Mouse (Mus musculus) intestine, postnatal 0 days (tissue): ENCODE data around the gene Fkrp. TPM values are rescaled to one million over a fixed set of nuclear protein-coding genes. Genes with fewer than 3 reads are reported as not detected.

Source experiments
- ATAC-seq: fragments of 200-750 bp; cut with Nextera tagmentation; 2 replicates; pipeline ENCODE4 v1.8.0; 2017; ENCODE audit warnings: mild to moderate bottlenecking, moderate TSS enrichment, moderate library complexity
- H3K27ac ChIP-seq: fragments of 300-500 bp; sonication (generic); 2 replicates; pipeline ENCODE4 v1.5.1; 2014; ENCODE audit warnings: mild to moderate bottlenecking, low read depth, low read length, moderate library complexity
- H3K27me3 ChIP-seq: fragments of 300-500 bp; sonication (generic); replicated peaks from 2 replicates; pipeline ENCODE4 v1.6.1; 2014; ENCODE audit warnings: low read length, mixed read lengths; ENCODE audit not compliant: control insufficient read depth, insufficient read depth
- H3K36me3 ChIP-seq: fragments of 300-500 bp; sonication (generic); 2 replicates; pipeline ENCODE4 v1.6.1; 2014; ENCODE audit warnings: mild to moderate bottlenecking, moderate library complexity; ENCODE audit not compliant: control insufficient read depth, insufficient read depth
- H3K4me1 ChIP-seq: fragments of 300-500 bp; sonication (generic); replicated peaks from 2 replicates; pipeline ENCODE4 v1.6.1; 2014; ENCODE audit warnings: antibody characterized with exemption, low read length, mixed read lengths; ENCODE audit not compliant: control insufficient read depth, insufficient read depth
- H3K4me2 ChIP-seq: fragments of 300-500 bp; sonication (generic); replicated peaks from 2 replicates; pipeline ENCODE4 v1.6.1; 2014; ENCODE audit warnings: low read depth, mild to moderate bottlenecking, moderate library complexity
- H3K4me3 ChIP-seq: fragments of 300-500 bp; sonication (generic); 2 replicates; pipeline ENCODE4 v1.5.1; 2014; ENCODE audit warnings: low read depth, low read length
- H3K9ac ChIP-seq: fragments of 300-500 bp; sonication (generic); 2 replicates; pipeline ENCODE4 v1.6.1; 2014; ENCODE audit warnings: mild to moderate bottlenecking, low read depth, low read length
- H3K9me3 ChIP-seq: fragments of 300-500 bp; sonication (generic); 2 replicates; pipeline ENCODE4 v1.6.1; 2016; ENCODE audit warnings: mixed run types; ENCODE audit not compliant: control insufficient read depth
- CTCF ChIP-seq: sonication (generic); IDR thresholded peaks from 2 replicates; pipeline ENCODE4 v1.5.1; 2016; ENCODE audit warnings: low read depth, mild to moderate bottlenecking, control low read depth, antibody characterized with exemption, moderate library complexity
- WGBS: fragments of 180-500 bp; shearing (Covaris S2); extraction: QIAGEN DNeasy Blood & Tissue Kit; methylation state at CpG from one replicate; pipeline ENCODE4 v1.1.7; 2014; 5-methylcytosine and 5-hydroxymethylcytosine counted together
- polyA plus RNA-seq: library from polyadenylated mRNA; unstranded; fragments of >200 nt; fragmentation: Nextera tagmentation; extraction: Ambion mirVana; gene quantifications from 2 replicates; pipeline ENCODE4 v1.2.1, GENCODE M21; 2015

Gene Fkrp
- polyA plus RNA-seq, 1 experiment from 2014 or later: 12.3 TPM

- Histone ChIP-seq H3K27ac (no peak overlapping the region), H3K27me3 (no peaks in the 10 kb centered on the region), H3K9me3 (no peaks in the 10 kb centered on the region), H3K4me2 (no peak overlapping the region), H3K9ac (no peak overlapping the region), H3K36me3 (peaks cover 57% of the 10 kb centered on the region), H3K4me3 (no peak overlapping the region), H3K4me1 (no peaks in the 10 kb centered on the region)
- 92% methylated on average over 18 of the region's 18 CpGs for WGBS
- TF ChIP-seq CTCF: no peak
- ATAC-seq: no peak
Measured at GRCm38 (mm10) chr7:16837916-16838803, 21.6 kb upstream of the Fkrp start.

- TF ChIP-seq CTCF: no peak
- no peak for ATAC-seq
Measured at GRCm38 (mm10) chr7:16830449-16830848, 13.9 kb upstream of the Fkrp start.

GRCm38 (mm10) chr7:16827274-16827673 lies 10.7 kb upstream of the Fkrp start:
- Histone ChIP-seq H3K4me3 (no peak overlapping the region), H3K4me2 (no peak overlapping the region), H3K9ac (no peak overlapping the region), H3K27me3 (no peaks in the 10 kb centered on the region), H3K27ac (no peak overlapping the region), H3K36me3 (peaks cover 86% of the 10 kb centered on the region), H3K4me1 (no peaks in the 10 kb centered on the region), H3K9me3 (no peaks in the 10 kb centered on the region)
- no peak for TF ChIP-seq CTCF
- 64% methylated on average over 4 of the region's 4 CpGs for WGBS
- ATAC-seq: no peak

More at GRCm38 (mm10) chr7:16830449-16830848, 13.9 kb upstream of the Fkrp start:
- no peaks in the 10 kb centered on the region for H3K4me1 ChIP-seq
- 82% methylated on average over 9 of the region's 9 CpGs for WGBS
- peaks cover 91% of the 10 kb centered on the region for H3K36me3 ChIP-seq
- no peaks in the 10 kb centered on the region for H3K27me3 ChIP-seq
- no peak overlapping the region for H3K27ac ChIP-seq
- no peak overlapping the region for H3K4me2 ChIP-seq
- no peaks in the 10 kb centered on the region for H3K9me3 ChIP-seq
- no peak overlapping the region for H3K9ac ChIP-seq
- H3K4me3 ChIP-seq: no peak overlapping the region

GRCm38 (mm10) chr7:16826571-16826970 lies 10.0 kb upstream of the Fkrp start:
- Histone ChIP-seq H3K4me1 (no peaks in the 10 kb centered on the region), H3K27me3 (no peaks in the 10 kb centered on the region), H3K9ac (no peak overlapping the region), H3K9me3 (no peaks in the 10 kb centered on the region), H3K27ac (no peak overlapping the region), H3K4me3 (no peak overlapping the region), H3K4me2 (no peak overlapping the region), H3K36me3 (peaks cover 80% of the 10 kb centered on the region)
- no peak for ATAC-seq
- no peak for TF ChIP-seq CTCF
- WGBS: 84% methylated on average over 5 of the region's 5 CpGs

GRCm38 (mm10) chr7:16825785-16826184 lies 9.3 kb upstream of the Fkrp start:
- Histone ChIP-seq H3K9me3 (no peaks in the 10 kb centered on the region), H3K27me3 (no peaks in the 10 kb centered on the region), H3K4me2 (no peak overlapping the region), H3K4me1 (no peaks in the 10 kb centered on the region), H3K9ac (no peak overlapping the region), H3K27ac (no peak overlapping the region), H3K4me3 (no peak overlapping the region), H3K36me3 (peaks cover 72% of the 10 kb centered on the region)
- TF ChIP-seq CTCF: peak; percentile 66
- no peak for ATAC-seq
- WGBS: 75% methylated on average over 10 of the region's 10 CpGs

GRCm38 (mm10) chr7:16823734-16824133 lies 7.2 kb upstream of the Fkrp start:
- no peak overlapping the region for H3K9ac ChIP-seq
- H3K4me1 ChIP-seq: peaks cover 7% of the 10 kb centered on the region; the same call in 1 of the 2 replicates
- H3K9me3 ChIP-seq: no peaks in the 10 kb centered on the region
- no peak overlapping the region for H3K4me2 ChIP-seq
- H3K4me3 ChIP-seq: no peak overlapping the region
- no peak overlapping the region for H3K27ac ChIP-seq
- 77% methylated on average over 5 of the region's 5 CpGs for WGBS
- peaks cover 52% of the 10 kb centered on the region for H3K36me3 ChIP-seq
- ATAC-seq: no peak
- no peaks in the 10 kb centered on the region for H3K27me3 ChIP-seq
- no peak for TF ChIP-seq CTCF
